Comparison of ENCODE assay signal across 7 mouse cellular contexts in genomic region chr2:173578595-173578994, GRCm38 (mm10). TPM values are rescaled to one million over a fixed set of nuclear protein-coding genes. Genes with fewer than 3 reads are reported as not detected.
DNase-seq lines count a peak whose midpoint lies in the region; ATAC-seq and TF ChIP-seq lines count a peak whose summit lies in the region.

No protein-coding gene starts in this region.

- H3K27me3 ChIP-seq in neural tube, embryonic 11.5 days (ENCODE audit: control insufficient read depth, insufficient read depth, low read length), result 0 out of 2 replicates have a peak, but pooled peaks cover 1% of the 10 kb centered on the region
- peaks cover 32% of the 10 kb centered on the region for H3K27me3 ChIP-seq in forebrain, embryonic 13.5 days
- H3K27me3 ChIP-seq in limb, embryonic 14.5 days (ENCODE audit: control insufficient read depth, insufficient read depth, low read length), result peaks cover 2% of the 10 kb centered on the region; the same call in 1 of the 2 replicates
- peaks cover 17% of the 10 kb centered on the region; the same call in 1 of the 2 replicates for H3K27me3 ChIP-seq in stomach, embryonic 16.5 days (ENCODE audit: control insufficient read depth, insufficient read depth, low read length)

- TF ChIP-seq POLR2A in limb, embryonic 14.5 days (IDR thresholded peaks at IDR 0.05; ENCODE audit: borderline replicate concordance, extremely low read depth, insufficient read depth, insufficient read length), result no peak

- DNase-seq in neural tube, embryonic 11.5 days (ENCODE audit: low spot score), result no peak
- no peak for DNase-seq in neural tube, embryonic 10.5 days (ENCODE audit: extremely low spot score, low spot score)
- DNase-seq in limb, embryonic 14.5 days (ENCODE audit: low spot score), result no peak
- DNase-seq in left cerebral cortex, adult 18-20 months (ENCODE audit: low spot score in 2 of 2), result no peak
- DNase-seq in embryo, embryonic 10.5 days (ENCODE audit: low spot score), result no peak

- peak overlapping the region; percentile 81 for H3K4me2 ChIP-seq in neural tube, embryonic 11.5 days (ENCODE audit: low read depth)
- peak overlapping the region; percentile 81 for H3K4me2 ChIP-seq in forebrain, embryonic 13.5 days
- peak overlapping the region; percentile 85 for H3K4me2 ChIP-seq in limb, embryonic 14.5 days (replicated peaks; ENCODE audit: low read depth, low read length, severe bottlenecking)
- H3K4me2 ChIP-seq in stomach, embryonic 16.5 days (ENCODE audit: low read depth, low read length), result peak overlapping the region; percentile 67

- no peaks in the 10 kb centered on the region for H3K9me3 ChIP-seq in neural tube, embryonic 11.5 days (ENCODE audit: control insufficient read depth, low read length)
- H3K9me3 ChIP-seq in forebrain, embryonic 13.5 days (replicated peaks), result no peaks in the 10 kb centered on the region
- no peaks in the 10 kb centered on the region for H3K9me3 ChIP-seq in limb, embryonic 14.5 days (ENCODE audit: control insufficient read depth, low read length)
- H3K9me3 ChIP-seq in stomach, embryonic 16.5 days (replicated peaks; ENCODE audit: control insufficient read depth, low read length), result no peaks in the 10 kb centered on the region

- ATAC-seq in neural tube, embryonic 11.5 days (ENCODE audit: insufficient read depth, low FRiP score, low TSS enrichment), result no peak
- ATAC-seq in forebrain, embryonic 13.5 days, result 0 out of 2 replicates have a peak, but pooled peaks have one; percentile 12
- 0 out of 2 replicates have a peak, but pooled peaks have one; percentile 21 for ATAC-seq in limb, embryonic 14.5 days (ENCODE audit: low FRiP score, low read depth)
- no peak for ATAC-seq in stomach, embryonic 16.5 days (ENCODE audit: insufficient read depth, low FRiP score)

- H3K9ac ChIP-seq in neural tube, embryonic 11.5 days (ENCODE audit: low read length), result peak overlapping the region; percentile 60
- H3K9ac ChIP-seq in forebrain, embryonic 13.5 days, result peak overlapping the region; percentile 53; the same call in 1 of the 2 replicates
- peak overlapping the region; percentile 60 for H3K9ac ChIP-seq in limb, embryonic 14.5 days (ENCODE audit: low read depth, low read length, severe bottlenecking)
- peak overlapping the region; percentile 56 for H3K9ac ChIP-seq in stomach, embryonic 16.5 days (ENCODE audit: low read length)

- H3K27ac ChIP-seq in neural tube, embryonic 11.5 days (ENCODE audit: low read depth, low read length), result no peak overlapping the region
- no peak overlapping the region for H3K27ac ChIP-seq in forebrain, embryonic 13.5 days
- no peak overlapping the region for H3K27ac ChIP-seq in limb, embryonic 14.5 days (replicated peaks; ENCODE audit: low read depth, low read length)
- no peak overlapping the region for H3K27ac ChIP-seq in stomach, embryonic 16.5 days (ENCODE audit: low read length)

- 35% methylated on average over 8 of the region's 8 CpGs for WGBS in neural tube, embryonic 11.5 days
- WGBS in forebrain, embryonic 13.5 days, result 19% methylated on average over 8 of the region's 8 CpGs
- WGBS in limb, embryonic 14.5 days, result 29% methylated on average over 8 of the region's 8 CpGs
- 22% methylated on average over 8 of the region's 8 CpGs for WGBS in stomach, embryonic 16.5 days

- no peaks in the 10 kb centered on the region for H3K36me3 ChIP-seq in neural tube, embryonic 11.5 days (ENCODE audit: control insufficient read depth, insufficient read depth, low read length)
- no peaks in the 10 kb centered on the region for H3K36me3 ChIP-seq in forebrain, embryonic 13.5 days (ENCODE audit: poor library complexity, severe bottlenecking)
- no peaks in the 10 kb centered on the region for H3K36me3 ChIP-seq in limb, embryonic 14.5 days (ENCODE audit: control insufficient read depth, insufficient read depth, low read length)
- H3K36me3 ChIP-seq in stomach, embryonic 16.5 days (ENCODE audit: control insufficient read depth, insufficient read depth, low read length), result no peaks in the 10 kb centered on the region

- peaks cover 7% of the 10 kb centered on the region; the same call in 1 of the 2 replicates for H3K4me1 ChIP-seq in neural tube, embryonic 11.5 days (ENCODE audit: control insufficient read depth, insufficient read depth, low read length)
- H3K4me1 ChIP-seq in forebrain, embryonic 13.5 days, result peaks cover 10% of the 10 kb centered on the region; the same call in 1 of the 2 replicates
- peaks cover 3% of the 10 kb centered on the region; the same call in 1 of the 2 replicates for H3K4me1 ChIP-seq in limb, embryonic 14.5 days (ENCODE audit: control insufficient read depth, insufficient read depth, low read length)
- peaks cover 4% of the 10 kb centered on the region; the same call in 1 of the 2 replicates for H3K4me1 ChIP-seq in stomach, embryonic 16.5 days (ENCODE audit: control insufficient read depth, insufficient read depth, low read length)

- H3K4me3 ChIP-seq in neural tube, embryonic 11.5 days (ENCODE audit: low read depth, low read length), result peak overlapping the region; percentile 47
- H3K4me3 ChIP-seq in forebrain, embryonic 13.5 days, result peak overlapping the region; percentile 43
- peak overlapping the region; percentile 42 for H3K4me3 ChIP-seq in limb, embryonic 14.5 days (replicated peaks; ENCODE audit: low read length)
- H3K4me3 ChIP-seq in stomach, embryonic 16.5 days (replicated peaks; ENCODE audit: low read length), result peak overlapping the region; percentile 45; the same call in 1 of the 2 replicates

RNA-seq across cellular contexts. Expression of gene Ankrd60, which starts 0.4 kb away (rescaled TPM):
- polyA plus RNA-seq in neural tube, embryonic 11.5 days (2014; fragmentation: Nextera tagmentation; extraction: Ambion mirVana), result not detected in 2 replicates
- polyA plus RNA-seq in forebrain, embryonic 13.5 days (2015; fragmentation: Nextera tagmentation; extraction: Ambion mirVana), result not detected in 2 replicates
- polyA plus RNA-seq in limb, embryonic 14.5 days (2012; rRNA removed), result not detected in 2 replicates
- not detected in 2 replicates for polyA plus RNA-seq in limb, embryonic 14.5 days (2014; fragmentation: Nextera tagmentation; extraction: Ambion mirVana)
- not detected in 2 replicates for polyA plus RNA-seq in stomach, embryonic 16.5 days (2015; fragmentation: Nextera tagmentation; extraction: Ambion mirVana)
- total RNA-seq in left cerebral cortex, adult 18-20 months (2021), result not detected

RNA-seq across cellular contexts. Expression of gene 1700021F07Rik, which starts 56.2 kb away (rescaled TPM):
- polyA plus RNA-seq in neural tube, embryonic 11.5 days (2014; fragmentation: Nextera tagmentation; extraction: Ambion mirVana), result not detected in 2 replicates
- not detected in 2 replicates for polyA plus RNA-seq in forebrain, embryonic 13.5 days (2015; fragmentation: Nextera tagmentation; extraction: Ambion mirVana)
- not detected in 2 replicates for polyA plus RNA-seq in limb, embryonic 14.5 days (2012; rRNA removed)
- polyA plus RNA-seq in limb, embryonic 14.5 days (2014; fragmentation: Nextera tagmentation; extraction: Ambion mirVana), result not detected in 2 replicates
- not detected in 2 replicates for polyA plus RNA-seq in stomach, embryonic 16.5 days (2015; fragmentation: Nextera tagmentation; extraction: Ambion mirVana)
- not detected for total RNA-seq in left cerebral cortex, adult 18-20 months (2021)

Comparison
In these comparisons a context has a peak if more than half of its experiments do, and no peak if none do; other contexts are left out.
1. ATAC-seq: peak in forebrain, embryonic 13.5 days (single experiment) and limb, embryonic 14.5 days (single experiment); none in neural tube, embryonic 11.5 days (single experiment) and stomach, embryonic 16.5 days (single experiment).
2. Peak in every context shown above with its lines, with median percentiles within 50 percentile points of each other: H3K4me2 ChIP-seq, H3K4me3 ChIP-seq and H3K9ac ChIP-seq.